Mouse (Mus musculus): Measurements from ENCODE around the gene Cfap61. TPM values are rescaled to one million over a fixed set of nuclear protein-coding genes. Genes with fewer than 3 reads are reported as not detected.
A peak's percentile ranks its signal among the peaks of the same experiment; 100 is the strongest.

The Cfap61 gene
- total RNA-seq, 2 experiments from 2014 or later: 3.8 to 3.9 TPM

DNA sequence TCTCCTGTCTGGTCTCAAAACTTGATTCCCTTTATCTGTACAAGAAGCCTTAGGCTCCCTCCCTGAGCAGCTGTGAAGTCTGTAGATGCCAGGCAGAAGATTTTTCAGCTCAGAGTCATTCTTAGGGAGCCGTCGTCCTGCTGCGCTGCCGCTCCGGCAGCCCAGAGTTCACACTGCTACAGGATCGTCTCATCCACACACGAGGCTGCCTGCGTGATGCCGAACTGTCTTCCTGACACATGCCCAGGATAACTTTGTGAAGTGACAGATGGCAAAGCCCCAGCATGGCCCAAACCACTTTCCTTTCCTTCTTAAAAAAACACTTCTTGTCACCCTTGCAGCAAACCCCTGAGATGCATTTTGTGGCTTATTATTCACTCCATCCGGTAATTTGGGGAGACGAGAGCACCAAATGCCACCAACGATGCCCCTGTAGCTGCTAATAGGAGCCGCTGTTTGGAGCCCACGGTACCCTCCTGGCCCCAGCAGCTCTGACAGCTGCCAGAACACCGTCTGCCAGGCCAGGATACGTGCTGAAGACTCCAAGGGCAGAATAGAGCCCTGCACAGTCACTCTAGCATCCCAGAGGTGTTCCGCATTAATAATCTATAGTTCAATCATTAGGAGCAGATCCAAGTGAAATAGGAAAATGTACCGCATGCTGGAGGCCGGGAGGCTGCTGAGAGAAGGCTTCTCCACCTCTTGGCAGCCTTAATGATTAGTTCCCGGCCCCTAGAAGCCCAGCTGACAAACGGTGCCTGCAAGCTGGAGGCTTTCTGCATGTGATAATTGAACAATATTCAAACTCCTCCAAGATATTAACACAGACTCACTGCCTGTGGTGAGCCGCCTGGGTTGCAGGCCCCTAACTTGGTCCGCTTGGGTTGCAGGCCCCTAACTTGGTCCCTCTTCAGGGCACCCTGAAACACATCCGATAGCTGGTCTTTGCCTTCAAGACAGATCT, 249.5 kb downstream of the Cfap61 start:
- intact Hi-C loops (cut with DNase I): no loop called here
- no peak for DNase-seq (ENCODE audit: extremely low spot score in 1 of 2, low spot score in 2 of 2)

DNA sequence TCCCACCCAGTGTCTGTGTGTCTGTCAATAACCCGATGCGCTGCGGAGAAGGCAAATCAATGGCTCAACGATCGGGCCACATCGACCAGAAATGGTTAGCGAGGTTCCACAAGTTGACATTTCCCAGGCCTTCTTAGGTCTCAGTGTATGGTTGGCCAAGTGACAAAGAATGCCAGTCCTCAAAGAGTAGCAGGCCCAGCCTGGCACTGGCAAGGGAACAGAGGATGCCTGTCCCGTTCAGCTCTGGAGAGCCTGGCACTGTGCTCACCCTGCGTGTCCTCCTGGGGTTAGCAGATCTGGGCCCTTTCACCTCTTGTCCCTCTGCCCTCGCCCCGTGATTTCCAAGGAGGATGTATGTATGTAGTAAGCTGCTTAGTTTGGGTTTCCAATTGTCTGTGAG, 261.5 kb downstream of the Cfap61 start:
- intact Hi-C loops (cut with DNase I): no loop called here
- DNase-seq (ENCODE audit: extremely low spot score in 1 of 2, low spot score in 2 of 2): no peak

DNA sequence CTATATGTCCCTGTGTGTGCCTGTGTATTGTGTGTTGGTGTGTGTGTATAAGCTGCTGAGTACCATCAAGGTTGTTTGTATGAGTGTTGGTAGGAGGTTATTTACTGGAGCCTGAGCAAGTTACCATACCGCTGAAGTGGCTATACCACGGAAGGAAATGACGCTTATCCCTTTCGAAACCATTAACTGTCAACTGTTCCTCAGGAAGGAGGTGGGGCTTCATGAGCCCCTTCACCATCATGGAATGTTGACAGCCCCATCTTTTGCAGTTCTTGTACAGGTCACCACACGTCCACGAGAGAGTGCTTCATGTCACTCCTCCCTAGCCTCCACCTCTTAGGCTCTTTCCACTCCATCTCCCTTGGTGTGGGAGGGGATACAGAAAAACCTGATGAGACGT, 263.4 kb downstream of the Cfap61 start:
- intact Hi-C loops (cut with DNase I): no loop called here
- no peak for DNase-seq (ENCODE audit: extremely low spot score in 1 of 2, low spot score in 2 of 2)

DNA sequence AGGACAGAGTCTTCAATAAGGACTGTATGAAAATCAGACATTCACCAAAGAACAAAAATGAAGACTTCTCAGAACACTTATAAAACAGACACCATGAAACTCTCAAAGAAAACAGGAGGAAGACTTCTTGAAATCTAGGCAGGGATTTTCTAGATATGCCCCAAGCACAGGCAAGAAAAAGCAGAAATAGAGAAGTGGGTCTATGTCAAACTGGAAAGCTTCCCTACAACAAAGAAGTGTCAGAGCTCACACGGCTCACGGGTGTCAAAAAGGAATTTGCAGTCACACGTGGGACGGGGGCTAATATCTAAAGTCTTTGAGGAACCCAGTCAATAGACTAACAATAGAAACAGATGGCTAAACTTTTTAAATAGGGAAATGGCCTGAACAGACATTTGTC, 276.4 kb downstream of the Cfap61 start:
- intact Hi-C loops (cut with DNase I): no loop called here
- no peak for DNase-seq (ENCODE audit: extremely low spot score in 1 of 2, low spot score in 2 of 2)

DNA sequence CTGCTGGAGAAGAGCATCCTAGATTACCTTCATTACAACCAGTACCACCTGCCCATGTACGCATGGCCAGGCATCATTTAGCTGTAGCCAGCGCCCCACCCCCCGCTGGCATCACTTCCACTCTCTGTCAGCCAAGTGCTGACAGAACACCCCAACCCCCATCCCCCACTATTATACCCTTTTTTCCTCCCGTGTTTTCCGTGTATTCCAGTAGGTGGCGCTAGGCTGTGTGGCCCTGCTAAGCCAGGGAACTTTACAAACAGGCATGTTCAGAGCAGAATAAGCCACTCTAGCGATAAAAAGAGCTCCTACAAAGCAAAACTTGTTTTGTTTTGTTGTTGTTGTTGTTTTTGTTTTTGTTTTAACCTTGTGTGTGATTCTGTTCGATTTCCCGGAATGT, 280.1 kb downstream of the Cfap61 start:
- peak in 1 of 2 experiments; percentile 54 for DNase-seq (ENCODE audit: extremely low spot score in 1 of 2, low spot score in 2 of 2)
- intact Hi-C loops (cut with DNase I): loop anchor here (5.0 kb wide), 2 partner anchors 147 to 257 kb away; no protein-coding TSS in a partner anchor

DNA sequence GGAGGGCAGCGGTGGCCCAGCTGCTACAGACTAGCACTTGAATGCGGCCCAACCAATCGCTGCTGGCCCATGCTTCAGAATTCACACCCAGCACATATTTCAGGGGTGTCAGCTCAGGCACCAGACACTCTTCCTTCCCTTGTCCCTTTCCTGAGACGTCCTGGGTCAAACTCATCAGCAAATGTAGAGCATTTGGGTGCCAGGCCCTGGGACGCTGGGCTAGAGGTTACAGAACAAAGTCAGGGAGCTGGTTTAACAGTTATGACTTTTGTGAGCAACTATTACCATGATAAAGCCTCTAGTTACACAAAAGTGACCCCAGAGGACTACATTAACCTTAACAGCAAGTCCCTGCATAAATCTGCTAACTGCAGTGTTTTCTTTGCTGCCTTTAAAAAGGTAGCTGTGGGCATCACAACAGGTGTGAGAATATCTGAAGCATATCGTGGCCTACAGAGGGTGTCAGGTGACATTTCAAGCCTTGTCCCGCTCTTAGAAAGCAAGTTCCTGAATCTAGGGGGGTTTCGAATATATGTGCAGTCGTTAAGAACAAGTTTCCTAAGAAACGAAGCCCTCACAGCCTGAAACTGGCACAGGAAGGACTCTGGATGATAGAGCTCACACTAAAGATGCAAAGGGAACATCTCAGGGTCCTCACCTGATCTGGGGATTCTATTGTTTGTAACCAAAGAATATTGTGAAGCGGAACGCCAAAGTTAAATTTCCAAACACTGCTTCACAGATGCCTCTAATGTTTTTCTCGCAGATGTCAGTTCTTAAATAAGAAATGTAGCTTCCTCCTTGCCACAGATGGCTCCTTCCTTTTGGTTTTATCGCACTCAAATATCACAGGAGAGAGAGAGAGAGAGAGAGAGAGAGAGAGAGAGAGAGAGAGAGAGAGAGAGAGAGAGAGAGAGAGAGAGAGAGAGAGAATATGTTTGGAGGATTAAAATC, 281.8 kb downstream of the Cfap61 start:
- DNase-seq (ENCODE audit: extremely low spot score in 1 of 2, low spot score in 2 of 2): no peak
- intact Hi-C loops (cut with DNase I): loop anchor here (5.0 kb wide), 2 partner anchors 149 to 259 kb away; no protein-coding TSS in a partner anchor

DNA sequence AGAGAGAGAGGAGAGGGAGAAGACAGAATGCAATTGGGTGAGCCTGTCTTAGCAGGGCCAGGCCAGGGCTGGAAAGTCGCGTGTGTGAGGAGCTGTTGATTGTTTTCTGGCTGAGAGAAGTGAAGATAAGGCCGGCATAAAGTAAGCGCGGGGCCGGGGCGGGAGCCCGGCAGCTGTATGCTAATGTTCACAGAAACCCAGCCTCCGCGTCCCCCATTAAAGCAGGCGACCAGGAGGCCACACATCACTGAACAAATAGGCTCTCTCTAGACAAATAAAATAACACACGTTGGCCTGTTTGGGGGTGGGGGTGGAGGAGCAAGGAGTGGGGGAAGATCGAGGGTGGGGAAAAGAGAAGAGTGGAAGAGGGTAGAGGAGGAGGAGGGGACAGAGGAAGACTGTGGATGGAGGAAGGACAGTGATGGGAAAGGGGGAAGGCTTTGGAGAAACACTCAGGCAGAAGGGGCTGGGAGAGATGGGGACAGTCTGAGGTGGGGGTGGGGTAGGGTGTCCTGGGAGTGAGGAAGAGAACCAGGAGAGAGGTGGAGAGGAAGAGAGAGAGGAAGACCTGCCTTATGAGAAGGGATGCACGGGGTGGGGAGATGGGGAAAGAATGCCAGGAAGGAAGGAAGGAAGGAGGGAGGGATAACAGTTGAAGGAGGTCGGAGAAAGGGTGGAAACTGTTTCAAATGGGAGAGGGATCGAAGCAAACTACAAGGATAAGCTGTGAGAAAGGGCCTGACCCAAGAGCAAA, 282.8 kb downstream of the Cfap61 start:
- no peak for DNase-seq (ENCODE audit: extremely low spot score in 1 of 2, low spot score in 2 of 2)
- intact Hi-C loops (cut with DNase I): loop anchor here (5.0 kb wide), 2 partner anchors 150 to 260 kb away; no protein-coding TSS in a partner anchor

DNA sequence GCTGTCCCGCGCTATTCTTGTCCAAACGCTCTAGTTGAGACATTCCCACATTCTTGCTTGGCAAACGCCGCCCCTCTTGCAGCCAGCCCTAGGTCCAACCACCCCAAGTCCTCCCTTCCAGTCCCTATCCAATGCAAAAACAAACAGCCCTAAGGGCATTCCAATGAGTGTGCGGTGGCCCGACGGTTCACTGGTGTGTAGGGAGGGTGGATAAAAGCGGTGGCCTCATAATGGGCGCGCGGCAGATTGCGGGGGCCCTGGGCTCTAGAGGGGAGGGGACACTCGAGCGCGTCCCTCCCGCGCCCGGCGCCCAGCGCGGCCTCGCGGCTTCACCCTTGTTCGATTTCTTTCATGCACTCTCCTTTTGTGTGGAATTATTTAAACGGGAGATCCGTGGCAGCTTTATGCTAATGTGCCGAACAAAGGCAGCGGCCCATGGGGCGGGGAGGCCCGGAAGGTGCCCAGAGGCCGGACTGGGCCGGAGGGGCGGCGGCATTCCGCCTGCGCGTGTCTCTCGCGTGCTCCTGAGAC, 283.6 kb downstream of the Cfap61 start:
- no peak for DNase-seq (ENCODE audit: extremely low spot score in 1 of 2, low spot score in 2 of 2)
- intact Hi-C loops (cut with DNase I): loop anchor here (5.0 kb wide), 2 partner anchors 151 to 261 kb away; no protein-coding TSS in a partner anchor

DNA sequence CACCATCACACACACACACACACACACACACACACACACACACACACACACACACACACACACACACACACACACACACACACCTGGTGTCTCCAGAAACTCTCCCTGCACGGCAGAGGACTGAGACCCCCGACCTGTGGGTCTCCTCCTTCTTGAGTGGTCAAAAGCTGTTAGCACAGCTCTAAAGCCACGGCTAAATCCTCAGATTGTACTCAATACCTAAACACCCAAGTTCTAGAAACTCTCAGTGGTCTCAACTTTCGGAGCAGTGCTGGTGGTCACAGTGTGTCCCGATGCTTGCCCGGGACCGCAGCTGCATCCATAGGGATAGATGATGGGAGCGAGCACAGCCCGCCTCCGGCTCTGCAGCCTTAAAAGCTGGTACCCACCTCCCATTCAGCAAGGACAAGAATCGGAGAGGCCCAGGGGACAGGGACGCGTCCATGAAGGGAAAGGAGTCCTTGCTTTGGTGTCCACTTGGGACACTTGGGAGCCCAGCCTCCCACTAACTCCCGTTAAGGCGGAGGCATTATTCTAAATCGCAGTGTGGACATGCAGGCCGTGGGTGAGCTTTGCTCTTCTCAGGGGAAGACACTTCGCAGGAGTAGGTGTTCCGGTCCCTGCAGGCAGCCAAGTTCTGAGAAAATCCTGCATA, 284.4 kb downstream of the Cfap61 start:
- DNase-seq (ENCODE audit: extremely low spot score in 1 of 2, low spot score in 2 of 2): no peak
- intact Hi-C loops (cut with DNase I): loop anchor here (5.0 kb wide), 2 partner anchors 152 to 262 kb away; no protein-coding TSS in a partner anchor

DNA sequence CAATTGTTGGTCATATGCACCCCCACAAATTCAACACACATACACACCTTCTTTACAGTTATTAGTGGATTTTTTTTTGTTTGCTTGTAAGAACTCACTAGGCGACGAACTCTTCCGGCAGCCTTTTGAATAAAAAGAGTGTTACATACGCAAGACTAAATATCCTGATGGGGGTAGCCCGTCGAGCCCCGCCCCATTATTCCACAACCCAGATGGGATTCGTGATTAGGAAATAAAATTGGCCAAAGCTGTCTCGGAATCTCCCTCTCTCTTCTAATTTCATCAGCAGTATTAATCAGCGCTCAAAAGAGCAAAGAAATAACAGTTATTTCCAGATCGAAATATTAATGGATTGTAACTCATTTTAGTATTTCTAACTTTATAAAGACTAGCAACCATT, 285.2 kb downstream of the Cfap61 start:
- DNase-seq (ENCODE audit: extremely low spot score in 1 of 2, low spot score in 2 of 2): no peak
- intact Hi-C loops (cut with DNase I): loop anchor here (5.0 to 10.0 kb wide), 3 partner anchors 152 to 262 kb away; no protein-coding TSS in a partner anchor

DNA sequence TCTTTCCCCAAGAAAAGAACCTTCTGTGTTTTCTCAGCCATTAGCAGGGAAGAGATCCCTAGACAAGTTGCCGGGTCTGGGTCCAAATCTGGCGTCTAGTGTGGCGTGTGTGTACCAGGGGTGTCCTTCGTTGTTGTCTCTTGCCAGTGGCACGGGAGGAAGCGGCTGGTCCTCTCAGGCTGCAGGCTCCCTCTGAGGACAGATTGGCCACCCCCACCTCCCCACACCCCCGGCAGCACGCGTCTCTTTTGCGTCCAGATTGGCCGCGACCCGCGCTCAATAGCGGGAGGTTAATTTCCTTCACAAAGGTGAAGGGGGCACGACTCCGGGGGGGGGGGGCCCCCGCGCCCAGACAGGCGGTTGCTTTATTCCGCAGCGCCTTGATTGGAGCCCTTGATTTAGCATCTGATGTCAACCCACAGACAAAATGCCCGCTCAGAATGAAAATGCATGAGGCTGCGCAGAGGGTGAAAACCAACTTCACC, 286.0 kb downstream of the Cfap61 start:
- intact Hi-C loops (cut with DNase I): loop anchor here (10.0 kb wide), 1 partner anchor 164 kb away; no protein-coding TSS in a partner anchor
- peak in 1 of 2 experiments; percentile 32 for DNase-seq (ENCODE audit: extremely low spot score in 1 of 2, low spot score in 2 of 2)

DNA sequence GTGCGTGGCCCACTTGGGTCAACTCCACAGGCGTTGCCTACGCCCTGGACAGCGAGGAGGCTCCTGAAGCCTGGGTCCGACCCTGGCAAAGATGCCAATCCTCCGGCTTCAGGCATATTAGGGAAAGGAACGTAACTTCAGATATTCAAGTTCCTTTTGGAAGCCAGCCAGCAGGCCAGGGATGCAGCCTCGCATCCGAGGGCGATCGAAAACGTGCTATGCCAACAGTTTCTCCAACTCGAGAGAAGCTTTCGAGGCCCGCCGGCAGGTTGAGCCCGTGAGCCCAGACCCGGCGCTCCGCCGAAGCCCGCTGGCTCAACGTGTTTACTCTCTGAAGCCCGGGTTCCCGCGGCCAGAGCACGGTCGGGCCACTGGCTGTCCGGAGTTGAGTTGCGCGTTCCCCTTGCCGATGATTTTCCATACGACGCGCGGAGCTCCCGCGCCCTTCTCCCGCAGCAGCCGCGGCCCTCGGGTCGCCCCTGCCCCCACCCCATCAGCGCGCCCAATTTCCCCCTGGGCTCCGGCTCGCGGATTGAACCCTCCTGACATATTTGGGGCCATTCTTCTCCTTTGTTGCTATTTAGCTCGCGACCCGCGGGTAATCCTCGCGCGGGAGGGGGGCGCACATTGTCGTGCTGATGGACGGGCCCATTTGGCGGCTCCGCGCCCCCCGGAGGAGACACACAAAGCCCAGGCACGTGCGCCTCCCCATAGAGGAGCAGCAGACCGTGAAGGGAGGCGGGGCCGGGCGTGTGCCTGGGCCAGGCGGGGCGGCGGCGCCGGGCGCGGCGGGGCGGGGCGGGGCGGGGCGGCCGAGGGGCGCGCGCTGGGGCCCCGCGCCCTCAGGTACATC, 286.7 kb downstream of the Cfap61 start, which contains the start of gene Insm1:
TSS of gene Insm1 (plus strand) at position 846 of the 853 bp plus-strand sequence.
- DNase-seq (ENCODE audit: extremely low spot score in 1 of 2, low spot score in 2 of 2): peak; percentile 44 to 67
- intact Hi-C loops (cut with DNase I): loop anchor here (10.0 kb wide), 1 partner anchor 163 kb away; no protein-coding TSS in a partner anchor

DNA sequence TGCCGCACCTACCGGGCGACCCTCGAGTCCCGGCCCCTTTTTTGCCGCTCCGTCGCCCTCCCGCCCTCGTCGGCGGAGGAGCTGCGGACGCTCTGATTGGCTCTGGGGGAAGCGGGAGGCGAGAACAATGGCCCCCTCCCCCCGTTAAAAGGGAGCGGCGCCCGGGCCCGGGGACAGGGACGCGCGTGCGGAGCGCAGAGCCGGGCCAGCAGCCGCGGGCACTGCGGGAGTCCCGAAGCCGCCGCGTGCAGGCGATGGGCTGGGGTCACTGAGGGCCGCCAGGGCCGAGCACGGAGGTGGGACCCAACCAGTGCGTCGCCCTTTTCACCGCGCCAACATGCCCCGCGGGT, 287.3 kb downstream of the Cfap61 start:
- intact Hi-C loops (cut with DNase I): loop anchor here (10.0 kb wide), 1 partner anchor 163 kb away; no protein-coding TSS in a partner anchor

DNA sequence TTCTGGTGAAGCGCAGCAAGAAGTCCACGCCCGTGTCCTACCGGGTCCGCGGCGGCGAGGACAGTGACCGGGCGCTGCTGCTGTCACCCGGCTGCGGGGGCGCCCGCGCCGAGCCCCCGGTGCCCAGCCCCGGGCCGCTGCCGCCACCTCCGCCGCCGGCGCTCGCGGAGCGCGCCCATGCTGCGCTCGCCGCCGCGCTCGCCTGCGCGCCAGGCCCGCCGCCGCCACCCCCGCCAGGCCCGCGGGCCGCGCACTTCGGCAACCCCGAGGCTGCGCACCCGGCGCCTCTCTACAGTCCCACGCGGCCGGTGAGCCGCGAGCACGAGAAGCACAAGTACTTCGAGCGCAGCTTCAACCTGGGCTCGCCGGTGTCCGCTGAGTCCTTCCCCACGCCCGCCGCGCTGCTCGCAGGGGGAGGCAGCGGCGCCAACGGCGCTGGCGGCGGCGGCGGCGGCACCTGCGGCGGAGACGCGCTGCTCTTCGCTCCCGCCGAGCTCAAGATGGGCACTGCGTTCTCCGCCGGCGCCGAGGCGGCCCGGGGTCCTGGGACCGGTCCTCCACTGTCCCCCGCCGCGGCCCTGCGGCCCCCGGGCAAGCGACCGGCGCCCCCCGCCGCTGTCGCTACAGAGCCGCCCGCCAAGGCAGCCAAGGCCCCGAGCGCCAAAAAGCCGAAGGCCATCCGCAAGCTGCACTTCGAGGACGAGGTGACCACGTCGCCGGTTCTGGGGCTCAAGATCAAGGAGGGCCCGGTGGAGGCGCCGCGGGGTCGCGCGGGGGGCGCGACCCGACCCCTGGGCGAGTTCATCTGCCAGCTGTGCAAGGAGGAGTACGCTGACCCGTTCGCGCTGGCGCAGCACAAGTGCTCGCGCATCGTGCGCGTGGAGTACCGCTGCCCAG, 287.9 kb downstream of the Cfap61 start:
- DNase-seq (ENCODE audit: extremely low spot score in 1 of 2, low spot score in 2 of 2): peak in 1 of 2 experiments; percentile 39
- intact Hi-C loops (cut with DNase I): loop anchor here (10.0 kb wide), 1 partner anchor 162 kb away; no protein-coding TSS in a partner anchor

More for the DNA sequence above, 287.3 kb downstream of the Cfap61 start:
- DNase-seq (ENCODE audit: extremely low spot score in 1 of 2, low spot score in 2 of 2): peak; percentile 59 to 67

DNA sequence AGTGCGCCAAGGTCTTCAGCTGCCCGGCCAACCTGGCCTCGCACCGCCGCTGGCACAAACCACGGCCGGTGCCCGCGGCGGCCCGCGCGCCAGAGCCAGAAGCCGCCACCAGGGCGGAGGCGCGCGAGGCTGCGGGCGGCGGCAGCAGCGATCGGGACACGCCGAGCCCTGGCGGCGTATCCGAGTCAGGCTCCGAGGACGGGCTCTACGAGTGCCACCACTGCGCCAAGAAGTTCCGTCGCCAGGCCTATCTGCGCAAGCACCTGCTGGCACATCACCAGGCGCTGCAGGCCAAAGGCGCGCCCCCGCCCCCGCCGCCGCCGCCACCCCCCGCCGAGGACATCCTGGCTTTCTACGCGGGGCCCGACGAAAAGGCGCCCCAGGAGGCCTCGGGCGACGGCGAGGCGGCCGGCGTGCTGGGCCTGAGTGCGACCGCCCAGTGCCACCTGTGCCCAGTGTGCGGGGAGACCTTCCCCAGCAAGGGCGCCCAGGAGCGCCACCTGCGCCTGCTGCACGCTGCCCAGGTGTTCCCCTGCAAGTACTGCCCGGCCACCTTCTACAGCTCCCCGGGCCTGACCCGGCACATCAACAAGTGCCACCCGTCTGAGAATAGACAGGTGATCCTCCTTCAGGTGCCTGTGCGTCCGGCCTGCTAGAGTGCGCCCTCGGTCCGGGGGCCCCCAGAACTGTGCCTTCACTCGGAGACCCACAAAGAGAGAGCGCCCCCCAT, 288.8 kb downstream of the Cfap61 start:
- intact Hi-C loops (cut with DNase I): loop anchor here (10.0 kb wide), 1 partner anchor 161 kb away; no protein-coding TSS in a partner anchor
- peak in 1 of 2 experiments; percentile 54 for DNase-seq (ENCODE audit: extremely low spot score in 1 of 2, low spot score in 2 of 2)
